Mouse (Mus musculus) hindbrain, embryonic 16.5 days (tissue): ENCODE measurements around the gene Dtd2. TPM values are rescaled to one million over a fixed set of nuclear protein-coding genes. Genes with fewer than 3 reads are reported as not detected.

Experiments used
- ATAC-seq: fragments of 200-750 bp; cut with Nextera tagmentation; 2 replicates; pipeline ENCODE4 v1.8.0; 2017; ENCODE audit warnings: moderate TSS enrichment, moderate library complexity
- H3K27ac ChIP-seq: fragments of 300-500 bp; sonication (generic); 2 replicates; pipeline ENCODE4 v1.5.1; 2014; ENCODE audit warnings: low read depth, mild to moderate bottlenecking, control low read depth, low read length, moderate library complexity
- H3K27me3 ChIP-seq: fragments of 300-500 bp; sonication (generic); replicated peaks from 2 replicates; pipeline ENCODE4 v1.6.1; 2014; ENCODE audit warnings: low read length; ENCODE audit not compliant: control insufficient read depth, insufficient read depth
- H3K36me3 ChIP-seq: fragments of 300-500 bp; sonication (generic); 2 replicates; pipeline ENCODE4 v1.6.1; 2014; ENCODE audit warnings: mild to moderate bottlenecking, low read length, moderate library complexity, mixed read lengths; ENCODE audit not compliant: control insufficient read depth, insufficient read depth
- H3K4me1 ChIP-seq: fragments of 300-500 bp; sonication (generic); 2 replicates; pipeline ENCODE4 v1.6.1; 2014; ENCODE audit warnings: low read depth, low read length; ENCODE audit not compliant: control insufficient read depth, insufficient read depth
- H3K4me2 ChIP-seq: fragments of 300-500 bp; sonication (generic); 2 replicates; pipeline ENCODE4 v1.6.1; 2014; ENCODE audit warnings: mild to moderate bottlenecking, low read length, control low read depth, moderate library complexity
- H3K4me3 ChIP-seq: fragments of 300-500 bp; sonication (generic); 2 replicates; pipeline ENCODE4 v1.5.1; 2014; ENCODE audit warnings: mild to moderate bottlenecking, low read length, control low read depth, moderate library complexity
- H3K9ac ChIP-seq: fragments of 300-500 bp; sonication (generic); 2 replicates; pipeline ENCODE4 v1.6.1; 2014; ENCODE audit warnings: low read depth, mild to moderate bottlenecking, control low read depth, low read length, moderate library complexity
- H3K9me3 ChIP-seq: fragments of 300-500 bp; sonication (generic); 2 replicates; pipeline ENCODE4 v1.6.1; 2014; ENCODE audit warnings: mild to moderate bottlenecking, low read length, moderate library complexity; ENCODE audit not compliant: control insufficient read depth
- WGBS: fragments of 180-500 bp; shearing (Covaris S2); extraction: QIAGEN DNeasy Blood & Tissue Kit; methylation state at CpG from one replicate; pipeline ENCODE4 v1.1.7; 2014; 5-methylcytosine and 5-hydroxymethylcytosine counted together
- polyA plus RNA-seq: library from polyadenylated mRNA; unstranded; fragments of >200 nt; fragmentation: Nextera tagmentation; extraction: Ambion mirVana; gene quantifications from 2 replicates; pipeline ENCODE4 v1.2.1, GENCODE M21; 2015

Dtd2 gene
- polyA plus RNA-seq, result 19.5 and 20.3 TPM in 2 replicates

DNA sequence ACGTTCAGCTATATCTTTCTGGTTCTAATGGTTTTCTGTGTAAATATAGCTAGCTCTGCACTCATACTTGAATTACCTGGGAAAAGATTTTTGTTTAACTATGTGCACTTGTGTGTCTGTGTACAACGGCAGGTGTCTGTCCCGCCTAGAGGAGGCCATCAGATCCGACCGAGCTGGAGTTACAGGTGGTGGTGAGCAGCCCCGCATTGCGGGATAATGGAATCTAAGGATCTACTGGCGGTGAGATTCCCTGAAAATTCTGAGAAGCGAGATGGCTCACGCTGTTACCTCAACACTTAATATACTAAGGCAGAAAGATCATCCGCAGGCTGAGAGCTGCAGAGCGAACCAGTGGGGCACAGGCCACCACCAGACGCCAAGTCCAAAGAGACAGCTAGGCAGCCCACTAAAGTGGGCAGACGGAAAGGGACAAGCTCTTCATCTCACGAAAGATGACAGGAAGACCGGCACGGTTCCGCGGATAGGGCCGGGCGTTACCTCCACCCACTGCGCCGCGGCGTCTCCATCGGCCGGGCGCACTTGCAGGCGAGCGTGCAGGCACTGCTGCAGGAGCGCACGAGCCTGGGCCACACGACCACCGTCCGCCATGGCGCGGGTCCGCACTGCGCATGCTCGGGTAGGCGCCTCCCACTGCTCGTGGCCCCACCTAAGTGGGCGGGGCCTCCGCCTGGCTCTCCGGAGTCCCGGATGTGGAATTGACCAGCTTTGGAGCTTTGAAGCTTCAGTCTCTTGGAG lies at the start of gene Dtd2:
Dtd2 (minus strand) TSS at position 625 of the 756 bp plus-strand sequence.
- peak; percentile 97 for ATAC-seq
- H3K4me2 ChIP-seq, result peak within 1 kb of the TSS; percentile 81
- no peaks in the 10 kb centered on the region for H3K27me3 ChIP-seq
- peaks cover 7% of the 10 kb centered on the region; the same call in 1 of the 2 replicates for H3K4me1 ChIP-seq
- WGBS, result 2% methylated on average over 46 of the region's 46 CpGs
- peak within 1 kb of the TSS; percentile 86 for H3K4me3 ChIP-seq
- H3K36me3 ChIP-seq, result no peaks in the 10 kb centered on the region
- peak within 1 kb of the TSS; percentile 84 for H3K27ac ChIP-seq
- H3K9ac ChIP-seq, result peak within 1 kb of the TSS; percentile 85
- H3K9me3 ChIP-seq, result no peaks in the 10 kb centered on the region

GRCm38 (mm10) chr12:52049324-52049723 lies 43.0 kb upstream of the Dtd2 start:
- no peak overlapping the region for H3K4me2 ChIP-seq
- WGBS, result 61% methylated on average over 2 of the region's 2 CpGs

GRCm38 (mm10) chr12:52046371-52046770 lies 40.1 kb upstream of the Dtd2 start:
- Histone ChIP-seq H3K4me1 (no peaks in the 10 kb centered on the region), H3K27me3 (no peaks in the 10 kb centered on the region), H3K4me3 (no peak overlapping the region), H3K36me3 (no peaks in the 10 kb centered on the region), H3K9me3 (no peaks in the 10 kb centered on the region; the same call in 1 of the 2 replicates), H3K9ac (no peak overlapping the region), H3K4me2 (no peak overlapping the region), H3K27ac (no peak overlapping the region)
- no peak for ATAC-seq
- 91% methylated on average over 4 of the region's 4 CpGs for WGBS

More at GRCm38 (mm10) chr12:52049324-52049723, 43.0 kb upstream of the Dtd2 start:
- no peaks in the 10 kb centered on the region for H3K4me1 ChIP-seq
- no peak for ATAC-seq
- no peaks in the 10 kb centered on the region; the same call in 1 of the 2 replicates for H3K9me3 ChIP-seq
- no peaks in the 10 kb centered on the region for H3K36me3 ChIP-seq
- no peak overlapping the region for H3K4me3 ChIP-seq
- no peak overlapping the region for H3K27ac ChIP-seq
- no peak overlapping the region for H3K9ac ChIP-seq
- H3K27me3 ChIP-seq, result no peaks in the 10 kb centered on the region

DNA sequence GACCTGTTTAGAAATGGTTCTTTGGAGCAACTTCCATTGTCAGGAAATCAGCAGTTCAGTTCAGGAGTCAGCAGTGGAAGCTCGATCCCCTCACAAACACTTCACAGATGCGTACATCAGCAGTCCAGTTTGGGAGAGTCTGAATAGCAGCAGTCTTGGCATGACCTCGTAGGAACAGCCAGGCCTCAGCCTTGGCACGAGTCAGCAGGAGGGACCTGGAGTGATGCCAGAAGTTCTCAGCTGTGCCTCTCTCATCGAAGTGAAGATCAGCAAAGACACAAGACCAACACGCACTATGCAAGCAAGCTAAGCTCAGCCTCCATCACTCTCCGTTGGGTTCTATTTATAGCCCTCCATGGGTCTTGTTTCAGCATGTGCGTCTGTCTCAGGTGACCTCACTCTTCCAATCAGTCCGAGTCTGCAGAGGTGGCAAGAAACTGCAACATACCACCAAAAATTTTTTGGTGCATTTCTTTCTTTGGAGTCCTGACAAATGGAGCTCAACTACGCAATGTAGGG lies 36.6 kb upstream of the Dtd2 start:
- no peak for ATAC-seq

DNA sequence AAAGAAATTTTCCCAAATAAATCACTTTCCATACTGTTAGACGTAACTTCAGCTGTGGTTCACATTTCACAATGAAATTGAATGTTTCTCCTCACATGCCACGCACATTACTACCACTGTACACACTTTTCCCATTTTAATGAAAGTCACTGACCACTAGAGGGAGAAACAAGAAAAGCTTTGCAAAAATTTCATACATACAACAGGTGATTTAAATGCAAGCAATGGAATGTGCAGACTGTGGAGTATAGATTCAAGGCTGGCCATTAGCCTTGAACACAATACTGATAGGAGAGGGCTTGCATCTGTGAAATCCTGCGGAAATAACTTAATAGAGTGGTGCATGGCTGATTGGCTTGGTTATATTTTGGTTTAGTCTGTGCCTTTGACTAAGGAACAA lies 32.1 kb upstream of the Dtd2 start:
- Histone ChIP-seq H3K36me3 (no peaks in the 10 kb centered on the region), H3K9ac (no peak overlapping the region), H3K4me1 (no peaks in the 10 kb centered on the region), H3K27ac (no peak overlapping the region), H3K27me3 (no peaks in the 10 kb centered on the region), H3K4me2 (no peak overlapping the region), H3K9me3 (no peaks in the 10 kb centered on the region), H3K4me3 (no peak overlapping the region)
- 55% methylated on average over 3 of the region's 3 CpGs for WGBS
- peak; percentile 76 for ATAC-seq

More for the DNA sequence above, 36.6 kb upstream of the Dtd2 start:
- WGBS, result 68% methylated on average over 10 of the region's 10 CpGs
- H3K36me3 ChIP-seq, result no peaks in the 10 kb centered on the region
- H3K4me3 ChIP-seq, result no peak overlapping the region
- H3K9me3 ChIP-seq, result no peaks in the 10 kb centered on the region
- no peak overlapping the region for H3K27ac ChIP-seq
- H3K27me3 ChIP-seq, result no peaks in the 10 kb centered on the region
- no peak overlapping the region for H3K9ac ChIP-seq
- H3K4me2 ChIP-seq, result no peak overlapping the region
- H3K4me1 ChIP-seq, result no peaks in the 10 kb centered on the region

GRCm38 (mm10) chr12:52034956-52035355 lies 28.7 kb upstream of the Dtd2 start:
- ATAC-seq, result no peak
- Histone ChIP-seq H3K9ac (no peak overlapping the region), H3K4me2 (no peak overlapping the region), H3K9me3 (no peaks in the 10 kb centered on the region), H3K27me3 (no peaks in the 10 kb centered on the region), H3K4me3 (no peak overlapping the region), H3K4me1 (no peaks in the 10 kb centered on the region), H3K36me3 (no peaks in the 10 kb centered on the region), H3K27ac (no peak overlapping the region)
- 78% methylated on average over 3 of the region's 3 CpGs for WGBS

DNA sequence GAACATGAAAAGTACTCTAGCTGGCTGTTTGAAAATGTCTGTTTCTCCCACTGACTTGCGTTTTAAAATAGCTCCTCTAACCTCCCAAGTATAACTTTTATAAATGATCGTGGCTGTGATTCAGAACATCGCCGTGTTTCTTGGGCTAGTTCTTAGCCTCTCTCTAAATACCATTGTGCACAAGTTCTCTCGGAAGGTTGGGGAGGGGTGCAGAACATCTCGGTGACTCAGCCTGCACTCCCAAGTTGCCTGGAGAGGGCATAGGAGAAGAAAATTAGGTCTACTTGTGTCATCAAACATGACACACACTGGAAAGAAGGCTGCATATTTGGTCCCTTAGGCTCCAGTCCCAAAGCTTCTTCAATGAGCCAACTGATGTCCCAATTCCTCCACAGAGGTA lies 26.0 kb upstream of the Dtd2 start:
- Histone ChIP-seq H3K36me3 (no peaks in the 10 kb centered on the region), H3K4me3 (no peak overlapping the region), H3K4me1 (no peaks in the 10 kb centered on the region), H3K27ac (no peak overlapping the region), H3K4me2 (no peak overlapping the region), H3K9ac (no peak overlapping the region), H3K9me3 (no peaks in the 10 kb centered on the region), H3K27me3 (no peaks in the 10 kb centered on the region)
- no peak for ATAC-seq
- 93% methylated on average over 6 of the region's 6 CpGs for WGBS

- Histone ChIP-seq H3K27ac (no peak within 1 kb of the TSS), H3K4me3 (no peak within 1 kb of the TSS), H3K4me2 (no peak within 1 kb of the TSS), H3K9ac (no peak within 1 kb of the TSS), H3K36me3 (no peaks in the 10 kb centered on the region), H3K9me3 (no peaks in the 10 kb centered on the region), H3K27me3 (no peaks in the 10 kb centered on the region), H3K4me1 (no peaks in the 10 kb centered on the region)
- ATAC-seq, result no peak
- WGBS, result 98% methylated on average over 3 of the region's 3 CpGs
These were observed 21.7 kb upstream of the Dtd2 start, which contains the start of gene Gpr33 for GRCm38 (mm10) chr12:52027963-52028362. Gene Gpr33, minus strand, starts transcription at chr12:52028063.

GRCm38 (mm10) chr12:52014494-52015029 lies 8.3 kb upstream of the Dtd2 start:
- Histone ChIP-seq H3K27ac (no peak overlapping the region), H3K36me3 (no peaks in the 10 kb centered on the region), H3K9me3 (no peaks in the 10 kb centered on the region), H3K4me3 (no peak overlapping the region), H3K4me2 (no peak overlapping the region), H3K27me3 (no peaks in the 10 kb centered on the region), H3K9ac (no peak overlapping the region), H3K4me1 (no peaks in the 10 kb centered on the region; the same call in 1 of the 2 replicates)
- WGBS, result 93% methylated on average over 7 of the region's 7 CpGs
- ATAC-seq, result no peak
